Mouse (Mus musculus) cortical plate, adult 2 months (tissue): ENCODE results near the gene Farp1.

Experiments used
- CTCF ChIP-seq: fragments of 200-500 bp; IDR thresholded peaks from 2 replicates; pipeline ENCODE4 v1.5.1; 2011; ENCODE audit warnings: mild to moderate bottlenecking, control low read depth, low read length; ENCODE audit not compliant: insufficient read depth; ENCODE audit errors: extremely low read depth
- POLR2A ChIP-seq: fragments of 200-500 bp; IDR thresholded peaks from 2 replicates; pipeline ENCODE4 v1.6.1; 2011; ENCODE audit warnings: mild to moderate bottlenecking, low read length, control low read depth; ENCODE audit not compliant: insufficient read depth; ENCODE audit errors: extremely low read depth

GRCm38 (mm10) chr14:121109116-121109504, 74.1 kb downstream of the Farp1 start:
- TF ChIP-seq CTCF (no peak), POLR2A (no peak)
